Mouse (Mus musculus) stomach, embryonic 14.5 days (tissue): ENCODE data around the gene Fastk. TPM values are rescaled to one million over a fixed set of nuclear protein-coding genes. Genes with fewer than 3 reads are reported as not detected.
A peak's percentile ranks its signal among the peaks of the same experiment; 100 is the strongest.

Experiments used
- ATAC-seq: fragments of 200-750 bp; cut with Nextera tagmentation; 2 replicates; pipeline ENCODE4 v1.8.0; 2017; ENCODE audit warnings: low read depth, moderate TSS enrichment; ENCODE audit not compliant: insufficient number of reproducible peaks, insufficient read depth, low FRiP score
- H3K27ac ChIP-seq: fragments of 300-500 bp; sonication (generic); 2 replicates; pipeline ENCODE4 v1.5.1; 2014; ENCODE audit warnings: mild to moderate bottlenecking, low read length, moderate library complexity, mixed read lengths
- H3K27me3 ChIP-seq: fragments of 300-500 bp; sonication (generic); 2 replicates; pipeline ENCODE4 v1.6.1; 2014; ENCODE audit warnings: low read length, control low read depth, mixed read lengths; ENCODE audit not compliant: control insufficient read depth, insufficient read depth
- H3K36me3 ChIP-seq: fragments of 300-500 bp; sonication (generic); 2 replicates; pipeline ENCODE4 v1.6.1; 2014; ENCODE audit warnings: mild to moderate bottlenecking, control low read depth, low read length, moderate library complexity, mixed read lengths; ENCODE audit not compliant: control insufficient read depth, insufficient read depth
- H3K4me1 ChIP-seq: fragments of 300-500 bp; sonication (generic); 2 replicates; pipeline ENCODE4 v1.6.1; 2014; ENCODE audit warnings: low read length, control low read depth, mixed read lengths; ENCODE audit not compliant: control insufficient read depth, insufficient read depth
- H3K4me2 ChIP-seq: fragments of 300-500 bp; sonication (generic); replicated peaks from 2 replicates; pipeline ENCODE4 v1.6.1; 2014; ENCODE audit warnings: low read depth, low read length, control low read depth
- H3K4me3 ChIP-seq: fragments of 300-500 bp; sonication (generic); 2 replicates; pipeline ENCODE4 v1.5.1; 2014; ENCODE audit warnings: low read depth, low read length, control low read depth
- H3K9ac ChIP-seq: fragments of 300-500 bp; sonication (generic); replicated peaks from 2 replicates; pipeline ENCODE4 v1.6.1; 2014; ENCODE audit warnings: low read depth, mild to moderate bottlenecking, control low read depth, low read length, moderate library complexity, mixed read lengths
- H3K9me3 ChIP-seq: fragments of 300-500 bp; sonication (generic); 2 replicates; pipeline ENCODE4 v1.6.1; 2016; ENCODE audit warnings: low read depth, low read length, control low read depth; ENCODE audit not compliant: control insufficient read depth
- WGBS: fragments of 180-500 bp; shearing (Covaris S2); extraction: QIAGEN DNeasy Blood & Tissue Kit; methylation state at CpG from one replicate; pipeline ENCODE4 v1.1.7; 2014; 5-methylcytosine and 5-hydroxymethylcytosine counted together
- polyA plus RNA-seq: library from polyadenylated mRNA; unstranded; fragments of >200 nt; fragmentation: Nextera tagmentation; extraction: Ambion mirVana; gene quantifications from 2 replicates; pipeline ENCODE4 v1.2.1, GENCODE M21; 2014

The Fastk gene
- 98.5 and 102 TPM in 2 replicates for polyA plus RNA-seq

DNA sequence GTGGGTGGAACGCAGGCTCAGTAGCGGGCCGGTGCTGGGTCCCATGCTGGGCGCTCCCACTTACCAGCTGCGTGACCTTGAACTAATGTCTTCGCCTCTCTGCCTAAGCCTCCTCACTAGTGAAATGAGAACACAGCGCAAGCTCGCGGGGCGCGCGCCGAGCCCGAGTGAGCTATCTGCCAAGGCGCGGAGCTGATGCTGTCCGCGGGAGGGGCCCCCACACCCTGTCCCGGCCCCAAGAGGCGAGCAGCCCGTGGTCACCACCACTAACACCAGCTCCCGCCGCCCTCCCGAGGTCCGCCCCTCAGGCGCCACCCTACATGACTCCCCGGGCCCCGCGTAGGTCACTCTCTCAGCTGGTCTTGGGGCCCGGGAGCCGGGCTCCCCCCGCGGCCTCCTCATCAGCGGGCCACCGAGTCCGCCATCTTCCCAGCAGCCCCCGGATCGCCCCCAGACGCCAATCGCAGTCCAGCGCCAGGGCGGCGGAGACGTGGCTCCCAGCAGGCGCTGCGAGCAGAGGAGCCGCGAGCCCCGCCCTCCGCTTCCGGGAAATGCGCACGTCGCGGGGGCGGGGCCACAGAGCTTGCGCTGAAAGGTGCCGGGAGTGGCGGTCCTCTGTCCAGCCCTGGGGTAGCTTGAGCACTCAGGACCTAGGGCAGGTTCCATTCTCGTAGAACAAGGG, at the start of gene Fastk:
Fastk (minus strand) TSS at position 542 of the 682 bp plus-strand sequence.
- H3K4me2 ChIP-seq = peak within 1 kb of the TSS; percentile 93
- H3K27ac ChIP-seq = peak within 1 kb of the TSS; percentile 84
- under 1% methylated on average over 60 of the region's 60 CpGs for WGBS
- H3K36me3 ChIP-seq = peaks cover 27% of the 10 kb centered on the region
- H3K27me3 ChIP-seq = no peaks in the 10 kb centered on the region
- no peaks in the 10 kb centered on the region for H3K9me3 ChIP-seq
- H3K4me1 ChIP-seq = peaks cover 16% of the 10 kb centered on the region
- peak within 1 kb of the TSS; percentile 81 for H3K4me3 ChIP-seq
- H3K9ac ChIP-seq = peak within 1 kb of the TSS; percentile 84
- peak; percentile 87 for ATAC-seq

DNA sequence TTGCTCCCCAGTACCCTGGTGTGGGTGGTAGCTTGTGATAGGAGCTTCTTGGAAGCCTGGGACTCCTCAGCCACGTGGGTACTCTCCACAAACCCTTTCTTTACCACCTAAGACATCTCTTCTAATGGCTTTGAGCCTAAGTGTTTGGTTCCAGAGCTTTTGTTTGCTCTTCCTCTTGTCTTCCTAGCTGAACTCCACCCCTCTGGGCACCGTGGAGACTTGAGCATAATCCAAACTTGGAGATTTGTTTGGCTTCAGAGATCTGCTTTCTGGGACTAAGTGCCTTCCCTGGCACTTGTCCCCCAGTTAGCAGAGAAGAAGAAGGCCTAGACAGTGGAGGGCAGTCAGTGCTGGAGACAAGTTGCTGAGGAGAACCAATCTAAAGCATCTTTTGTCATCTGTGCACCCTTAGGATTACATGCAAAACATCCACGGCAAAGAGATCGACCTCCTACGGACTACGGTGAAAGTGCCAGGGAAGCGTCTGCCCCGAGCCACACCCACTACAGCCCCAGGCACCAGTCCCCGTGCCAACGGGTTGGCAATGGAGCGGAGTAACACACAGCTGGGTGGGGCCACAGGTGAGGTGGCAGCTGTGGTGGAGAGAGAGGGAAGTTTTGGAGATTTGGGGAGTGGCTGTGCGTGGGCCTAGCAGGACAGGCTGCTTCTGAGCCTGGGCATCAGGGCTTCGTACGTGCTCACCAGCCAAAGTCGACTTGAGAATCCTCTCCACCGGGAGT, 47.6 kb upstream of the Fastk start:
- H3K36me3 ChIP-seq = peaks cover 85% of the 10 kb centered on the region
- no peak overlapping the region for H3K9ac ChIP-seq
- H3K27me3 ChIP-seq = no peaks in the 10 kb centered on the region
- H3K4me3 ChIP-seq = no peak overlapping the region
- H3K27ac ChIP-seq = no peak overlapping the region
- no peak overlapping the region for H3K4me2 ChIP-seq
- 87% methylated on average over 16 of the region's 16 CpGs for WGBS
- no peak for ATAC-seq
- H3K9me3 ChIP-seq = no peaks in the 10 kb centered on the region
- no peaks in the 10 kb centered on the region for H3K4me1 ChIP-seq

- 67% methylated on average over 14 of the region's 14 CpGs for WGBS
- Histone ChIP-seq H3K27me3 (no peaks in the 10 kb centered on the region), H3K4me3 (no peak overlapping the region), H3K36me3 (peaks cover 77% of the 10 kb centered on the region), H3K9me3 (no peaks in the 10 kb centered on the region), H3K9ac (no peak overlapping the region), H3K27ac (no peak overlapping the region), H3K4me2 (no peak overlapping the region), H3K4me1 (no peaks in the 10 kb centered on the region)
- ATAC-seq = no peak
These were observed 45.4 kb upstream of the Fastk start for GRCm38 (mm10) chr5:24490413-24490920.

DNA sequence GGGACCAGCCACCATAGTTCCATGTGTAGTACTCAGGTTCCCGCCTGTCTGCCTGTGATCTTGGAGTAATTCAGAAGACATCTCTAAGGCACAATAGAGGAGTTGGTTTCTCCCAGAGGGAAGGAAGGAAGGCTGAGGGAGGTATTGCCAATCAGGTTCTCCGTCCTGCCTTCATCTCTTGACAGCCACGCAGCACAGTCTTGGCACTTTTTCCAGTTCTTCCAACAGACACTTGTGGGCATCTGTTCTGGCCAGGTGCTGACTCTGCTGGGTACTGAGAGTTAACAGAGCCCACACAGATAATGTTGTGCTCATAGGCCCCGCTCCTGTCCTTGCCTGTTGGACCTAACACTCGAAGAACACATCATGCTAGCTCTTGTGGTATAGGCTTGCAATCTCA, 41.7 kb upstream of the Fastk start:
- no peak overlapping the region for H3K9ac ChIP-seq
- H3K4me2 ChIP-seq = no peak overlapping the region
- H3K9me3 ChIP-seq = no peaks in the 10 kb centered on the region
- H3K4me3 ChIP-seq = no peak overlapping the region
- H3K36me3 ChIP-seq = peaks cover 67% of the 10 kb centered on the region
- 91% methylated on average over 5 of the region's 5 CpGs for WGBS
- no peaks in the 10 kb centered on the region for H3K27me3 ChIP-seq
- no peak for ATAC-seq
- H3K27ac ChIP-seq = no peak overlapping the region
- peaks cover 7% of the 10 kb centered on the region for H3K4me1 ChIP-seq

DNA sequence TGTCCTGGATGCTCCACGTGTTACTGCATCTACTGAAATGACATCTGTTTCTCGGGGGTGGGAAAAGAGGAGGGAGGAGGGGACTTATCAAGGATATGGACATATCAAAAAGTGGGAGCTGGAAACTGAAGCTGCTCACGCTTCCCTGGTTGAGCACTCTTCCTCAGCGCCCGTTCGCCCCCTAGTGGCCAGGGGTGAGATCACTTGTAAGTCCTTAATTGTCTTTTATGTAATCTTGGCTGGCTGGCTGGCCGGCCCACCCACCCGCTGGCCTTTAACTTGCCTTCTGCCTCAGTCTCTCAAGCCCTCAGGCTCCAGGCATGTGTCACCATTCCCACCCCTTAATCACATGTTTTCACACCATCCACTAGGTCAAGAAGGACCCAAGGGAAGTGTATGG, 41.0 kb upstream of the Fastk start:
- H3K36me3 ChIP-seq = peaks cover 63% of the 10 kb centered on the region
- WGBS = 3% methylated on average over 8 of the region's 8 CpGs

DNA sequence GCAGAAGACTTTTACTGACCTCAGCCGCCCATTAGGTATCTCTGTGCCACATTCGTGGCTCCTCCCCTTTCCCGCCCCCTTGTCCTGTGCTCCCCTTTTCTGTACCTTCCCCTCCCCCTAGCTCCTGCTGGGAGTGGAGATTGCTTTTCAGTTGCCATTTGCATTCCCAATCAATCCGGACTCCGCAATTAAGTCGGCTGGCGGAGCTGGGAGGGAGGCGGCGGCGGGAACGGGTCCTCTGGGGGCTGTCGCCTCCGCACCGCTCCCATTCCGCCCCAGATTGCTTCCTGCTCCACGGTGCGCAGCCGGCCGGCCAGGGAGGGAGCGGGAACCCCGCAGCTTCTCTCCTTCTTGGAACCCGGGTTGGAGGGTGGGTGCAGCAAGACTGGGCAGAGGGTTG, 39.9 kb upstream of the Fastk start:
- peaks cover 64% of the 10 kb centered on the region for H3K36me3 ChIP-seq
- no peak overlapping the region for H3K9ac ChIP-seq
- no peak for ATAC-seq
- peaks cover 7% of the 10 kb centered on the region for H3K4me1 ChIP-seq
- H3K27me3 ChIP-seq = no peaks in the 10 kb centered on the region
- H3K4me3 ChIP-seq = no peak overlapping the region
- WGBS = 46% methylated on average over 22 of the region's 22 CpGs
- no peak overlapping the region for H3K27ac ChIP-seq
- H3K4me2 ChIP-seq = no peak overlapping the region
- H3K9me3 ChIP-seq = no peaks in the 10 kb centered on the region

More for the DNA sequence above, 41.0 kb upstream of the Fastk start:
- Histone ChIP-seq H3K9ac (no peak overlapping the region), H3K4me1 (peaks cover 7% of the 10 kb centered on the region), H3K4me2 (no peak overlapping the region), H3K27ac (no peak overlapping the region), H3K27me3 (no peaks in the 10 kb centered on the region), H3K4me3 (no peak overlapping the region), H3K9me3 (no peaks in the 10 kb centered on the region)
- no peak for ATAC-seq

DNA sequence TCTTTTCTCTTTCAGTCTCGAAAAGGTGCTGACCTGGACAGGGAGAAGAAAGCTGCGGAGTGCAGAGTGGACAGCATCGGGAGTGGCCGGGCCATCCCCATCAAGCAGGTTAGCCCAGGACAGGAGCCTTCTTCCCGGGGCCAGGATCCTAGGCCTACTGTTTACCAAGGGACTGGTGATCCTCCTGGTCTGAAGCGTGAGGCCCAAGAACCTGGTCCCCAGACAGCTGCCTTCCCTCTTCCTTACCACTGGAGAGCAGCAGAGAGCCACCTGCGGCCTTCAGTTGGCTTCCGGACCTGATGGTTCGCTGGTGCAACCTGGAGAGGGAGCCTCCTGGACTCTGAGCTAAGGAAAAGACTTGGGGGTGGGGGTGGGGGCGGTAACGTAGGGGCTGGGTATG, 38.2 kb upstream of the Fastk start:
- H3K9me3 ChIP-seq = no peaks in the 10 kb centered on the region
- H3K4me1 ChIP-seq = peaks cover 7% of the 10 kb centered on the region
- ATAC-seq = peak; percentile 46; the same call in 1 of the 2 replicates
- no peaks in the 10 kb centered on the region for H3K27me3 ChIP-seq
- peaks cover 64% of the 10 kb centered on the region for H3K36me3 ChIP-seq
- no peak overlapping the region for H3K4me2 ChIP-seq
- no peak overlapping the region for H3K4me3 ChIP-seq
- H3K9ac ChIP-seq = no peak overlapping the region
- no peak overlapping the region; the same call in 1 of the 2 replicates for H3K27ac ChIP-seq
- 28% methylated on average over 11 of the region's 11 CpGs for WGBS

DNA sequence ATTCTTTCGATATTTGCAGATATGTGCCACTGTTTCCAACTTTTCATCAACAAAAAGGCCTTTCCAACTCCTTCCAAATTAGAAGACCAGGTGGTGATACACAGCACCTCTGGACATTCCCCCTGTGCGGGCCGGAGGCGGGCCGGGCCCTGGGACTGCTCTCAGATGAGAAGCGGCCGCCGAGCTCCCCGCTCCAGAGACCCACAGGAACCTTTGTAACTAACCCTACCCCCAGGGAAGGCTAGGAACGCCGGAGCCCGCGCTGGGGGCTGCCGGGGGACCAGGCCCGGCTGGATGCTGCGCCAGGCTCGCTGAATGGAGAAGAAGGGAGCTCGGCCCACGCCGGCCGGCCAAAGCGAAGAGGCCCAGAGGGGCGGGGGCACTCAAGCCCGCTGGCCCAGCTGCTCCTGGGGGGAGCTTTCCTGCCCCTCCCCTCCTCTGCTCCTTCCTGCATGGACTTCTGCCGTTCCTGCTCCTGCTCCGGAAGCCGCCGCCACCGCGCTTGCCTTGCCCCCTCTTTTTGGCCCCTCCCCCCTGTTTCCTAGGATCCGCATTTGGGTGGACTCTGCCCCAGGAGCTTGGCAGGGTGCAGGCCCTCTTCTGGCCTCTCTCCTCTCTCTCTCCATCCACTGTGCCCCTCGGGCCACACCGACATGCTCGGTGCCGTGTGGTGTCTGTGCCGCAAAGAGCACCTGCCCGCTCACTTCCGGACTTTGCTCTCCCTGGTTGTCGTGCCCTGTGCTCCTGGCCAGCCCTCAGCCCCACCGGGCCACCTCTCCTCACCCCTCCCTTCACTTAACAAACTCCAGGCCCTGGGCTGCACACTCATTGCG, 37.4 kb upstream of the Fastk start:
- ATAC-seq = peak; percentile 11; the same call in 1 of the 2 replicates

More for the DNA sequence above, 37.4 kb upstream of the Fastk start:
- H3K9ac ChIP-seq = no peak overlapping the region
- peak overlapping the region; percentile 27; the same call in 1 of the 2 replicates for H3K27ac ChIP-seq
- no peak overlapping the region for H3K4me2 ChIP-seq
- H3K9me3 ChIP-seq = no peaks in the 10 kb centered on the region
- H3K27me3 ChIP-seq = no peaks in the 10 kb centered on the region
- no peak overlapping the region for H3K4me3 ChIP-seq
- H3K36me3 ChIP-seq = peaks cover 65% of the 10 kb centered on the region
- 56% methylated on average over 41 of the region's 41 CpGs for WGBS
- peaks cover 7% of the 10 kb centered on the region for H3K4me1 ChIP-seq
